Mouse (Mus musculus) c-Kit-negative CD71-positive TER-119-positive erythroid progenitor cells, embryonic 14.5 days (primary cell): ENCODE results near the gene Mcat.
"Not testable (repeated sequence)": the region's sequence is repeated elsewhere in the genome, so short reads cannot be mapped to it uniquely, and the experiment has no call there.

Experiments
- DNase-seq: peaks from one replicate; pipeline ENCODE4 v3.0.0-alpha.2; 2013; ENCODE audit warnings: low read depth, low spot score

Gene Mcat

DNA sequence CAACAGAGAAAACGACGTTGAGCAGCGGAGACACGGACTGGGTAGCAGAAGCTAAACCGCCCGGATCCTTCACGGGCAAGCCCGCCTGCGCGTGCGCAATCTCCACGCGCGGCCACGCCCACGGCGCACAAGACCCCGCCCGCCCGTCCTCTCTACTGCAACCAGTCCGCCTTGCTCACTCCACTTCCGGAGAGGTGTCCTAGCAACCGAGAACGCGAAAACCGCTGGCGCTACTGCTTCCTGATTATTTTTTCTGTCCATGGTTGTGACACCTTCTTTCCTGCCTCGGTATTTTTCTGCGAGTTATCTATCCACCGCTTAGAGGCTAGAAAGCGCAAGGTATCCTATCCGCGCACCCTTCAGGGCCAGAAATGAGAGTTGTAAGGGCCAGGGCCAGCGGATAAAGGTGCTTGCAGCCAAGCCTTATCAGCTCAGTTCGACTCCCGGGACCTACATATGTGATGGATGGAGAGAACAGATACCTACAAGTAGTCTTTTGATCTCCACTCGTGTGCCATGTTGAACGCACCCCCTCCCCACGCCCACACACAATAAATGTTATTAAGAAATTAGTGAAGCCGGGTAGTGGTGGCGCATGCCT is 52.7 kb downstream of the Mcat start, which contains the start of gene Ttll1:
Gene Ttll1 (minus strand): TSS at position 89 of the 601 bp plus-strand sequence.
- DNase-seq = peak; percentile 73

DNA sequence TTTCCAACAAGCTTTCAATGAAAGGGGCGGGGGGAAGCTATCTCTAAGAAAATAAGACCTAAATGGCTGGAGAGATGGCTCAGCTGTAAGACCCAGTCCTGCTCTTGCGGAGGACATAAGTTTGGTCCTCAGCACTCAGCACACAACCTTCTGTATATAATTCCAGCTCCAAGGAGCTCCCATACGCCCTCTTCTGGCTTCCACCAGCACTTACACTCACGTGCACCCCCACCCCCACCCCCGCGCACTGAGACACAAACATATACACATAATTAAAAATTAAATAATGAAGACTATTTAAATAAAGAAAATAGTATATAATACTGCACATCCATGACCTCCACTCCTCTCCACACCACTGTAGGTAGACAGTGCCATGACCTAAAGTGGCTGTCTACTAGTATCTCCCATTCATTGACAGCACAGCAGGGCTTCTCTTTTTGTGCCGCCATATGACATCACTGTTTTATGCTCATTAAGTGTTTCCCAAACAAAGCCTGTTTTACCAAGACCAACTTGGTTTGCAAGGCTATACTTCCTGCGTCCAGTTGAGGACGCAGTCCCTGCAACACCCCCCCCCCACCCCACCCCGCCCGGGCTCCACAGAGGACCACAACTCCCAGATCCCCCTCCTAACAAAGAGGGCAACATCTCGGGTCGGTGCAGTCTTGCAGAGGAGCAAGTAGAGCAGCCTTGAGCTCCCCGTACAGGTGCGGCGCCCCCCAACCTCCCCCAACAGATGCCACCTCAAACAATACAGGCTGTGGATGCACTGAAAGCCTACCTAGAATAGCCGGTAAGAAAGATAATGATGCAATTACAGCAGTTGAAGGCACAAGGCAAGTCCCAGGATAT is 53.4 kb downstream of the Mcat start:
- no peak for DNase-seq

DNA sequence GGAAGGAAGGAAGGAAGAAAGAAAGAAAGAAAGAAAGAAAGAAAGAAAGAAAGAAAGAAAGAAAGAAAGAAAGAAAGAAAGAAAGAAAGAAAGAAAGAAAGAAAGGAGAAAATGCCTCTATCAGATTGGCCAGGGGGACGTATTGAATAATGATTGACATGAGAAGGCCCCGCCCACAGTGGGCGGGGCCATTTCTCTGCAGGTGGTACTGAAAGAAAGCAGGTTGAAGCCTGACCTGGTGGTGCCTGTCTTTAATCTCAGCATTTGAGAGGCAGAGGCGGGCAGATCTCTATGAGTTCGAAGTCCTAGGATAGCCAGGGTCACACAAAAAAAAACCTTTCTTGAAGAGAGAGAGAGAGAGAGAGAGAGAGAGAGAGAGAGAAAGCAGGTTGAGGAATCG is 62.1 kb downstream of the Mcat start:
- DNase-seq = not testable (repeated sequence)

DNA sequence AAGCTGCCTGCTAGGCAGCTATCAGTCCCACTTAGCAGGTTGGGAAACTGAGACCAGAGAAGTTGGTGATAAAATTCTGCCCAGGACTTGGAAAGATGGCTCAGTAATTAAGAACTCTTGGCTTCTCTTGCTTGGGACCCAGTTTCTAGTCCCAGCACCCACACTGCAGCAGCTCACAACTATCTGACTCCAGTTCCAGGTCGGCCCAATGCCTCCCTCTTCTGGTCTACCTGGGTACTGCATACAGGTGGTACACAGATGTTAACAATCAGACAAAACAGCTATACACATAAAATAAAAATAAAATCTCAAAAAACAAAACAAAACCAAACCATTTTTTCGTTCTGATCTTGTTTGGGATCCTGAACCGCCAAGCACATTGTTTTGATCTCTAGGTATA is 63.2 kb downstream of the Mcat start:
- peak; percentile 52 for DNase-seq

DNA sequence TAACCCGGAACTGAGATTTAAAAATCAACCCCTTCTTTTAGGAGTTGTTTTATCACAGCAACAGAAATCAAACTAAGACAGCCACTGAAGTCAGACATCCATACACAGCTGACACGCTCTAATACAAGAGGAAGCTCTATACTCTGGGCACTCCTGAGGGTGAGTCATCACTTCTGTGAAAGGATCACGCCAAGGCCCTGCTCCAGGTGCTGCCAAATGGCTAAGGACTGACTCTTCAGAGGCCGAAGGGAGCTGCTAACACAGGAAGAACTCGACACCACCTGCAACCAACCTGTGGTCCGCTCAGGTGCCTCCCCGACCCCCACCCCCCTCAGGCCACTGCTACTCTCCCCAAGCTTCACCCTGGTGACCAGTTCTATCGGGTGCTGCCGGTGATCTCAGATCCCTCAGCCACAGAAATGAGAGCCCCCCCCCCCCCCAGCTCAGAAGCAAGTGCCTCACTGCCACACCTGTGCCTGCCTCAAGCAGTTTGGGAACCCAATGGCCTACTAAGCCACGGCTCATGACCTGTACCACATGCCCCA is 64.3 kb downstream of the Mcat start:
- DNase-seq = no peak

DNA sequence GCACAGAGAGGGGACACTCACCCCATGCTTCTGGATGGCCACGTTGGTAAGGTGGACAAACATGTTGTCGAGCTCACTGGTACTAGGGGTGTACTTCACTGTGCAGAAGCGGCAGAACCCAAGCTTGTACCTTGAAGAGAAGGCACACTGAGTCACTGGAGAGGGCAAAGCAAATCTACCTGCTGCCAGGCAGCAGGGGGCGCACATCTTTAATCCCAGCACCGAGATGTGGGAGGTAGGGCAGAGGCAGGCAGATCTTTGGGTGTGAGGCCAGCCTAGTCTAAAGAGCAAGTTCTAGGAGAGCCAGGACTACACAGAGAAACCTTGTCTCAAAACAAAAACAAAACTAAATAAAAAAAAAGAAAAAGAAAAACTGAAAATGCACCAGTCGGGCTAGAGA is 66.3 kb downstream of the Mcat start:
- no peak for DNase-seq
